Mouse (Mus musculus): ENCODE data around the gene Eogt.

The Eogt gene

DNA sequence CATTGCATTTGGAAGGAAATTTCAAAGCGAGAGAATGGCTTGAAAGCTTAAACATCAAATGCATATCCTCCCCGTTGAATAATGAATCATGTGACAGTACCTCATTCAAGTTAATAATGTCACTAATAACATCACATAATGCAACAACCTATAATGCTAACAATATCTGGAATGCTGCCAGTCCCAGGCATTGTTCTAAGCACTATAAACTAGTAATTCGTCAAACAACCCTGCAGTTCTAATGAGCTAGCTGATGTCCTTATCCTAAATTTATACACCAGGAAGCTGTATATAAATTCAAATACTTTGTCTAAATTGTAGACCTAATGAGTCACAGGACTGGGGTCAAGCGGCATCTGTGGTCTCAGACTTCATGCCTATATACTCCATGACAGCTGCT is 28.1 kb downstream of the Eogt start:
- Histone ChIP-seq H3K27me3 (ENCODE audit: insufficient read depth, low read length) (no peaks in the 10 kb centered on the region), H3K36me3 (ENCODE audit: insufficient read depth, low read length) (peaks cover 6% of the 10 kb centered on the region), H3K4me1 (replicated peaks; ENCODE audit: low read depth, low read length) (no peaks in the 10 kb centered on the region), H3K4me3 (replicated peaks; ENCODE audit: low read length) (no peak overlapping the region), H3K9me3 (ENCODE audit: low read length) (no peaks in the 10 kb centered on the region)
- no peak for TF ChIP-seq NANOG (IDR thresholded peaks at IDR 0.05; ENCODE audit: borderline replicate concordance, low read length)

DNA sequence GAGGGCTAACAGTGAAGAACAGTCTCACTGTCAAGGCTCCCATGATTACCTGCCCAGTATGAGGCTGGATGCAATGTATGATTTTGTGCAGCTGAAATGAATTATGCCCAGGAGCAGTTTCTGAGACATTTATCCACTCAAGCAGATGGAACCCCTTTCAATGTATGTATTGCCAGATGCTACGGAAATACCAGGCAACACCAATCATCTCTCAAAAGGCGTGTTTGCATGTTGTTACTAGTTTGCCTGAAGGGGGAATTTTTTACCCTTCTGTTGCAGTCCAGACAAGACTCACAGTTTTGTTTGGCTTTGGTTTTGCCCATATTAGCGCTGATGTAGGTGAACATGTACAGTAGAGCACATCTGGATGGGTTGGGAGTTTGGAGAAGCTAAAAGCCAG is 30.7 kb downstream of the Eogt start:
- peaks cover 4% of the 10 kb centered on the region; the same call in 1 of the 2 replicates for H3K4me1 ChIP-seq (replicated peaks; ENCODE audit: low read depth, low read length)
- H3K27me3 ChIP-seq (ENCODE audit: insufficient read depth, low read length): no peaks in the 10 kb centered on the region
- TF ChIP-seq CTCF (conservative IDR thresholded peaks at IDR 0.05; ENCODE audit: low read length): no peak
- TF ChIP-seq NANOG (IDR thresholded peaks at IDR 0.05; ENCODE audit: borderline replicate concordance, low read length): no peak
- no peak for TF ChIP-seq POU5F1 (IDR thresholded peaks at IDR 0.05; ENCODE audit: borderline replicate concordance, low read length)
- peaks cover 6% of the 10 kb centered on the region for H3K36me3 ChIP-seq (ENCODE audit: insufficient read depth, low read length)
- no peak overlapping the region for H3K4me3 ChIP-seq (replicated peaks; ENCODE audit: low read length)
- H3K9me3 ChIP-seq (ENCODE audit: low read length): no peaks in the 10 kb centered on the region

DNA sequence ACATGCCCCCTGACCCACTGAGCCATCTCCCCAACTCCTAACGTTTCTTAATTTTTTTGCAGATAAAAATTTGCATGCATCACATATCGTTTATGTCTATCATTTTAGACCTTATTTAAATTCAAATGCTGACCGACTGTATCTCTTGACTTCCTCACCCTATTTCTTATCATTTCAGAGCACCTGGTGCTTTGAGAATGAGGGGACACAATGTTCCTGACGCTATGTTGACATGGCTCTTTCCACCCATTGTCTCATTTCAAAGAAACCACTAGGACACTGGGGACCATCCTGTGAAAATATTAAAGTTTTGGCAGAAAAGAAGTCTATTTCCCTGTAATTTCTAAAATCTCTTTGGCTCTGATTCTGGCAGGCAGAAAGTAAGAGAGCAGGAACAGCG is 32.1 kb downstream of the Eogt start:
- Histone ChIP-seq H3K27me3 (ENCODE audit: insufficient read depth, low read length) (no peaks in the 10 kb centered on the region), H3K9me3 (ENCODE audit: low read length) (no peaks in the 10 kb centered on the region), H3K4me1 (replicated peaks; ENCODE audit: low read depth, low read length) (peaks cover 5% of the 10 kb centered on the region; the same call in 1 of the 2 replicates), H3K36me3 (ENCODE audit: insufficient read depth, low read length) (peaks cover 6% of the 10 kb centered on the region), H3K4me3 (replicated peaks; ENCODE audit: low read length) (no peak overlapping the region)
- TF ChIP-seq NANOG (IDR thresholded peaks at IDR 0.05; ENCODE audit: borderline replicate concordance, low read length) (no peak), CTCF (conservative IDR thresholded peaks at IDR 0.05; ENCODE audit: low read length) (no peak), POU5F1 (IDR thresholded peaks at IDR 0.05; ENCODE audit: borderline replicate concordance, low read length) (no peak)

DNA sequence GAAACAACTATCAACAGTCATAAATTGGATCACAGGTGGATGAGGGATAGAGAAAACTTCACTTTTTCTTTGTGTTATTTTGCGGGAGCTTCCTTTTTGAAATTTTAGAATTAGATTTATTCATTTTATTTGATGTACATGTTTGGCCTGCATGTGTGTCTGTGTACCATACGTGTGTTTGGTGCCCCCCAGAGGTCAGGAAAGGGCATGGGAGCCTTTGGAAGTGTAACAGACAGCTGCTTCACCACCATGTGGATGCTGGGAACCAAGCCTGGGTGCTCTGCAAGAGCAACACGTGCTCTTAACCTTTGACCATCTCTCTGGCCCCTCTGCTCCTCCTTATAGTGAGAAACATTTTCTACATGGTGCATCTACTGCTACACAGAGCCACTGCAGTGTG is 34.2 kb downstream of the Eogt start:
- H3K36me3 ChIP-seq (ENCODE audit: insufficient read depth, low read length): peaks cover 8% of the 10 kb centered on the region
- peaks cover 5% of the 10 kb centered on the region; the same call in 1 of the 2 replicates for H3K4me1 ChIP-seq (replicated peaks; ENCODE audit: low read depth, low read length)

DNA sequence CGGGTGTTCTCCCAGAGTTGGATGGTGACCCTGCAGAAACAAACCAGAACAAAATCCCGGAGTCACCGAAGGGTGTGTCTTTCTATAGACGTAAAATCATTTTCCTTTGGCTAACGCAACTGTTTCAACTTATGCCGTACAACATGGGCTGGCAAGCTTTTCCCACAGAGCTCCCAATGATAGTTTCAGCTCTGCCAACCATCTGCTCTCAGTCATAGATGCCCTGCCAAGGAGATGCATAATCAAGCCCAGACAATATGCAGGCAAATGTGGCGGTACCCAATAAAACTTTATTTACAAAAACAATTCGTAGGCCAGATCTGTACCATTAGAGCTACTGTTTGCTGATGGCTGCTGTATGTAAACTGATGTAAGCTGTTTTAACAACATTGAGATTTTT is 36.8 kb downstream of the Eogt start:
- no peaks in the 10 kb centered on the region for H3K27me3 ChIP-seq (ENCODE audit: insufficient read depth, low read length)
- H3K36me3 ChIP-seq (ENCODE audit: insufficient read depth, low read length): 0 out of 2 replicates have a peak, but pooled peaks cover 3% of the 10 kb centered on the region
- H3K4me1 ChIP-seq (replicated peaks; ENCODE audit: low read depth, low read length): peaks cover 8% of the 10 kb centered on the region
- no peak for TF ChIP-seq NANOG (IDR thresholded peaks at IDR 0.05; ENCODE audit: borderline replicate concordance, low read length)
- TF ChIP-seq CTCF (conservative IDR thresholded peaks at IDR 0.05; ENCODE audit: low read length): no peak
- TF ChIP-seq POU5F1 (IDR thresholded peaks at IDR 0.05; ENCODE audit: borderline replicate concordance, low read length): no peak
- no peak overlapping the region for H3K4me3 ChIP-seq (replicated peaks; ENCODE audit: low read length)
- H3K9me3 ChIP-seq (ENCODE audit: low read length): no peaks in the 10 kb centered on the region

More for the DNA sequence above, 34.2 kb downstream of the Eogt start:
- no peak for TF ChIP-seq POU5F1 (IDR thresholded peaks at IDR 0.05; ENCODE audit: borderline replicate concordance, low read length)
- no peak for TF ChIP-seq NANOG (IDR thresholded peaks at IDR 0.05; ENCODE audit: borderline replicate concordance, low read length)
- peak; percentile 26 for TF ChIP-seq CTCF (conservative IDR thresholded peaks at IDR 0.05; ENCODE audit: low read length)
- no peak overlapping the region for H3K4me3 ChIP-seq (replicated peaks; ENCODE audit: low read length)
- no peaks in the 10 kb centered on the region for H3K9me3 ChIP-seq (ENCODE audit: low read length)
- no peaks in the 10 kb centered on the region for H3K27me3 ChIP-seq (ENCODE audit: insufficient read depth, low read length)

DNA sequence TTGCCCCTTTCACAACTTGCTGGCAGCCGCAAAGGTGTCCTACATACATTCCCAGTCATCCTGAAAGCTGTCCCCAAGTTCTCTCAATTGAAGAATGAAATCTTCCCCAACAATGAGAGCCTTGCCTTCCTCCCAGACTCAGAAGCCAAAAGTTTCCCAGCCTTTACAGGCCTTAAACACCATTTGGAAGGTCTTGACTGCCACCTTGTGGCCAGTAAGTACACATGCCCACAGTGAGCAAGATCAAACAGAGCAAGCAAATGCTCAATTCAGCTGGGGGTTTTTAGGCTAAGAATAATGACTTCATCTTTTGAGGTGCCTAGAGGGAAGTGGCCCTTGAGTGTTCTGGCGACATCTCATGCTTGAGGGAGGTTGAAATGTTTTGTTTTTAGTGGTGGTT is 42.2 kb downstream of the Eogt start:
- Histone ChIP-seq H3K4me1 (replicated peaks; ENCODE audit: low read depth, low read length) (peaks cover 49% of the 10 kb centered on the region), H3K36me3 (ENCODE audit: insufficient read depth, low read length) (0 out of 2 replicates have a peak, but pooled peaks cover 2% of the 10 kb centered on the region), H3K9me3 (ENCODE audit: low read length) (no peaks in the 10 kb centered on the region), H3K4me3 (replicated peaks; ENCODE audit: low read length) (no peak overlapping the region), H3K27me3 (ENCODE audit: insufficient read depth, low read length) (no peaks in the 10 kb centered on the region)
- TF ChIP-seq POU5F1 (IDR thresholded peaks at IDR 0.05; ENCODE audit: borderline replicate concordance, low read length) (no peak), CTCF (conservative IDR thresholded peaks at IDR 0.05; ENCODE audit: low read length) (peak; percentile 81), NANOG (IDR thresholded peaks at IDR 0.05; ENCODE audit: borderline replicate concordance, low read length) (no peak)

DNA sequence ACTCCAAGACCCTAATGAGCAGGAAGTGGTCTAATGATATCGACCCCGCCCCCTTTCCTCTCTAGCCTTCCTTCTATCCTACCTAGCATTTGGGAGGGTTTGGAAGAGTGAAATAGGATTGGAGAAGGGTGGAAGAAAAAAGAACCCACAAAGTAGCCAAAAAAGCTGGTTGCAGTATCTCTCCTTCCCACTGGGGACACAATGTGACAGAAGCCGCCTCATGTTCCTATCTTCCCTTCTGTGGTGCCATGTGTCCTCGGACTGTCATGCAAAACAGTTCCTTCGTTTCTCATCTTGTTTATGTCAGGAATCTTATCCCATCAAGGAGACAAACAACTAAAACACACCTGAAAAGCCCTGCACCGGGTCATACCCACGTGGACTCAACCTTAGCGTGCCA is 42.9 kb downstream of the Eogt start:
- no peaks in the 10 kb centered on the region for H3K9me3 ChIP-seq (ENCODE audit: low read length)
- TF ChIP-seq CTCF (conservative IDR thresholded peaks at IDR 0.05; ENCODE audit: low read length): 0 out of 2 replicates have a peak, but pooled peaks have one; percentile 10
- TF ChIP-seq POU5F1 (IDR thresholded peaks at IDR 0.05; ENCODE audit: borderline replicate concordance, low read length): no peak
- no peaks in the 10 kb centered on the region for H3K27me3 ChIP-seq (ENCODE audit: insufficient read depth, low read length)
- peaks cover 56% of the 10 kb centered on the region for H3K4me1 ChIP-seq (replicated peaks; ENCODE audit: low read depth, low read length)
- no peaks in the 10 kb centered on the region for H3K36me3 ChIP-seq (ENCODE audit: insufficient read depth, low read length)
- H3K4me3 ChIP-seq (replicated peaks; ENCODE audit: low read length): no peak overlapping the region

DNA sequence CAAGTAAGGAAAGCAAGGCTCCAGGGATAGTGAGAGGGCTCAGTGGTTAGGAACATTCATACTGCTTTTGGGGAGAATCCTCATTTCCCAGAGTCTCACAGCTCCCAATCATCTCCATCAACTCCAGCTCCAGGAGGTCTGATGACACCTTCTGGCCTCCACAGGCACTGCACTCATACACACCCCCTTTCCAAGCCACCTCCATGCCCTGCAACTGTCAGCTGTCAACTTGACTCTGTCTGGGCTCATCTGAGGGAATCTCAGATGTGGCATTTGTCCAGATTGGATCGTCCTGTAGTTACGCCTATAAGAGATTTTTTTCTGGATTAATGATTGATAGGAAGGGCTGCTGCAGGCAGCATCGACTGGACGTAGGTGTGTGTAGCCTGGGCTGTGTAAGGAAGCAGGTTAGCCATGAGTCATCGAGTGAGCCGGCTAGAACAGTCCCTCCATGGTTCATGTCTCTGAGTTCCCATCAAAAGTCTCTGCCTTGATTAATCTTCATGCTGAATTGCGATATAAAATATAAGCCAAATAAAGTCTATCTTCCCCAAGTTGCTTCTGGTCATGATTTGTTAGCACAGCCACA is 44.6 kb downstream of the Eogt start:
- TF ChIP-seq POU5F1 (IDR thresholded peaks at IDR 0.05; ENCODE audit: borderline replicate concordance, low read length): no peak
- TF ChIP-seq NANOG (IDR thresholded peaks at IDR 0.05; ENCODE audit: borderline replicate concordance, low read length): no peak
- TF ChIP-seq CTCF (conservative IDR thresholded peaks at IDR 0.05; ENCODE audit: low read length): peak; percentile 62
- Histone ChIP-seq H3K4me3 (replicated peaks; ENCODE audit: low read length) (no peak overlapping the region), H3K4me1 (replicated peaks; ENCODE audit: low read depth, low read length) (peaks cover 73% of the 10 kb centered on the region), H3K36me3 (ENCODE audit: insufficient read depth, low read length) (no peaks in the 10 kb centered on the region), H3K27me3 (ENCODE audit: insufficient read depth, low read length) (no peaks in the 10 kb centered on the region), H3K9me3 (ENCODE audit: low read length) (no peaks in the 10 kb centered on the region)

Data from E14TG2a.4 (cell line).